Mouse (Mus musculus) heart, adult 9 months (tissue): ENCODE results near the gene Tmem170.

Experiments used
- DNase-seq, 2 experiments: peaks; one replicate each; pipeline ENCODE4 v3.0.0; 2022; ENCODE audit warnings: low spot score in 2 of 2

The Tmem170 gene

DNA sequence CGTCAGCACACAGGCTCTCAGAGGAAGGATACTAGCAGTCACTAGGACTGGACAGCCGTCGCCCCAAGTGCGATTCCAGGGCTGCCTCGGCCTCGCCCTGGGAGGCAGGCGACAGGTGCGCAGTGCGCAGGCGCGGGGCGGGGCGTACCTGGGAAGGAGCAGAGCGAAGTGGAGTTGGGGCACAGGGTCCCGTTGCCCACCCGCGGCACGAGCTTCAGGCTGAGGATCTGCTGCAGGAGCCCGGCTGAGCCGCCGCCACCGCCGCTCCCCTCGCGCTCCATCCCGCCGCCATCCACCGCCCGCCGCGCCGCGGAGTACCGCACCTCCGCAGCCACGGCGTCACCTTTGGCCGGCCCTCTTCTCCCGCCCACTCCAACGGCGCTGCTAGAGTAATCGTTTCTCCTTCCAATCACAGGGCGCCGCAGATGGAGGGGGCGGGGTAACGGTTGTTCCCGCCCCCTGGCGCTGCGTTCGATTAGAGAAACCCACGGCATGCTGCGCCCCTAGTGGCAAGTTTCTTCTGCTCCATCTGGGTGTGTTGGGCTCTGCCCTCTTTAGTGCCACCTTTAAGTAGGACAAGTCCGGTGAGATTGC is at the start of gene Tmem170:
Gene Tmem170, minus strand, starts transcription at position 396 of the 594 bp plus-strand sequence.
- DNase-seq: peak; percentile 95 to 99

DNA sequence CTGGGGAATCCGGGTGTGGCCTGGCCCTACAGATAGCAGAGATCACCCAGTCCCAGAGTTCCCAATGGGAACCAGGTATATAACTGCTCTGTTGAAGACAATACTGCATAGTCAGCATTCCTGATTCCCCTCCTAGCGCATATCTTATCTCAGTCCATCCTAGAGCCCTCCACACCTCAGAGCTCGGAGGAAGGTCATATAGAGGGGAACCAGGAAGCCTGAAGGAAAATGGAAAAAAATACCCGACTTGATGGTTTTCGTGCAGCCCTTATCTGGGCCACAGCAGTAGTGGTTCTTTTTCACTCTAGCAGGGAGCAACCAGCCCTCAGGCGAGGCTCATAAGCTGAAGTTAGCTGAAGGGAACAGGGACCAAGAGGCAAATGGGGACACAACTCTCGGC is 48.4 kb upstream of the Tmem170 start:
- DNase-seq: no peak

DNA sequence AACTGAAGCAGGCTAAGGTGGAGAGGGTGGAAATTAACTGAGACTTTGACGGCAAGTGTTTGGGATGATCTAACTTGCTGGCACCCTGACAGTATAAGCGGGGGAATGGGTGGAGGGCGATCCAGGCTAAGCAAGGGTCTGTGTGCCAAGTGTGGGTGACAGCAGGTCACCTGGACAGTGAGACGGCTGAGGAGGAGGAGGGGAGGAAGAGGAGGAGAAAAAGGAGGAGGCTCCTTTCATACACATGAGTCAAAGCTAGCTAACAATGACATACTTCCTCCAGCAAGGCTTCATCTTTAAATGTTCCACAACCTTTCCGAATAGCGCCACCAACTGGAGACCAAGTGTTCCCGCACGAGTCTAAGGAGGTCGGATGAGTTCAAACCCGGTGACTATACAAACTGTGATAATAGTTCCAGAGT is 46.8 kb upstream of the Tmem170 start:
- peak; percentile 30 to 44 for DNase-seq

DNA sequence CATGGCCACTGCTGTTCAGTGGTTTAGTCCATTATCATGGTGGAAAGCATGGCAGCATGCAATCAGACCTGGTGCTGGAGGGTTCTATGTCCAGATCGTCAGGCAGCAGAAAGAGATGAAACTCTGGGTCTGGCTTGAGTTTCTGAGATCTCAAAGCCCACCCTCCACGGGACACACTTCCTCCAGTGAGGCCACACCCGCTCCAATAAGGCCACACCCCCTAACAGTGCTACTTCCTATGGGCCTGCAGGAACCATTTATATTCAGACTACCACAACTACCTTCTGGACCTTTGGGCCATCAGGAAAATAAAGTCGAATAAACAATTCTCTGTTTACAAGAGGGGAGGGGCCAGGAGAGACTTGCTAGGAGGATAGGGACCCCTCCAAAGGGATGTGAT is 44.4 kb upstream of the Tmem170 start:
- DNase-seq: no peak

DNA sequence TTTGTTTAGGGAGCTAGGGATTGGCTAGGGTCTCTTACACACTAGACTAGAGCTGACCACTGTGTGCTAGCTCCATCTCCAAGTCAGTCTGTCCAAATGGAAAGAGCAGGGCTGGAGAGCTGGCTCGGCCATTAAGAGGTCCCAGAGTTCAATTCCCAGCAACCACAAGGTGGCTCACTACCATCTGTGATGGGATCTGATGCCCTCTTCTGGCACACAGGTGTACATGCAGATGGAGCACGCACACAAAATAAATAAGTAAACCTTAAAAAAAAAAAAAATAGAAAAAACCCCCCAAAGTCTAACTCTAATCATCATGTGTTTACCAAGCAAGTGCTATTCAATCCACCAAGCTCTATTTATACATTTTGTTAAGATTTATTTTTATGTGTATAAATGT is 43.1 kb upstream of the Tmem170 start:
- no peak for DNase-seq

DNA sequence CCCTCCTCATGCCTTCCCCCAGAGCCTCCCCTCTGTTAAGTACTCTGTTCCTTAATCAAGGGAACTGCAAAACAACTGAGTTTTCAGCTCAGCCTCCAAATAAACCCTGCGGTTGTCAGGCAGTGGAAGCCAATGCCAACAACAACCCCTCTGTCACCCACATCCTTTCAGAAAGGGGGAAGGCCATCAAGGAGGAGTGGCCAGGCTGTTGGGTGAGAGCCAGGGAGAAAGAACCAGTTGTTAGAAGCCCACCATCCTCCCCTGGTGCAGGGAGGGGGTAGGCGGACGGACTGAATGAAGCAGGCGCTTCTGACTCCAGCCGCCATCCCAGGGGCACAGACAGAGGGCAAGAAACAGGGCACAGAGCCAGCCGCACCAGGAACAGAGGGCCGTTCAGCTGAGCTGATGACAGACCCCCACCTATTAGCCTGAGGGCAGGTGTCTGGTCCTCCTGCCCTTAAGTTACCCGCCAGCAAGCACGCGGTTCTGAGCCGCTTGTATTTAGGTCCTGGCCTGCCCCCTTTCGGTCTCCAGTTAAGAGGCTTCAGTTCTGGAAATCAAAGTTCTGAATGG is 36.4 kb upstream of the Tmem170 start:
- no peak for DNase-seq

DNA sequence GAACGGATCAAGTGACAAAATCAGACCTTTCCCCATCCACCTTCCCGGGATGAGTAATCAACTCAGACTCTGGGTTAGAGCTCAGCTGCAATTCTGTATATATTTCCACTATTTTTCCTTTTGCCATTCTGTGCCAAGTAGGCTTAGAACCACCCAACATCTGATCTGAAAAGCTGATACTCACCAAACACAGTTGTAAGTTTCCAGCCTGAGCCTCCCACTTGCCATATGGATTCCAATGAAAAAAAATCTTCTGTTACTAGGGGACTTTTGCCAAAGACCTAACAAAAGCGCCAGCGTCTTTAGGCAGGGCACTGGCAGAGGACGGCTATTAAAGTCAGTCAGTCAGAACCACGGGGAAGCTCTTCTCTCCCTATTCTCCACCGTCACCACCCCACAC is 35.0 kb upstream of the Tmem170 start:
- no peak for DNase-seq

DNA sequence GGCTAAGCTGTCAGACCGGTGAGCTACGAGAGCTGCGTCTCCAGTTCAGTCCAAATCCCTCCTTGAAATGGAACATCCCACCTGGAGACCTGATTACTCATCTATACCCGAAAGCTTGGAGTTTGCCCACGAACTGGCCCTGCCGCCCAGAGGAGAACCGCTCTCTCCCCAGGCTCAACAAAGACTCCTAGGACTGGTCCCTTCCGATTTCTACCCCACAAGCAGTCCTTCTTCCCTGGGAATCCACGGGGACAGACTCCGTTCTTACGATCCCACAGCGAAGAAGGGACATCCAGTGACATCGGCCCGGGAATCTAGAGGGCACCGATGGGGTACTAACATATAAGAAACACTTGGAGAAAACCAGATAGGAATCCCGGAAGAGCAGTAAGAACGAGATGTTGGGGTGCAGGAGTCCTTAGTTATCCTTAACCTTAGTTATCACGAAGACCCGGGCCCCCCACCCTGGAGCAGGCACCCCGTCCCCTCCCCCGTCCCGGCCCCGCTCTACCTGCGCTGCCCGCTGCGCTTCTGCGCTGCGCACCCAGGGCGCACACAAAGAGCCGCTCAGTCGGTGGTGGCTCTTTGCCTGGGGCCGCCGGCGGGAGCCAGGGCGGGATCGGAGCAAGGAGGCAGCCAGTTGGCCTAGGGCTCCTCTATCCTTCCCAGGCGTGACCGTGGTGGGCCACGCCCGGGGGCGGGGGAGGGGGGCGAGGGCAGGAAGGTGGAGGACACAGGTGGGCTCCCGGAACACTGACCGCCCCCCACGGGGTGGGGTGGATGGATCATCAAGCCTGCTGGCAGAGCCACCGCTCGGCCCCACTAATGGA is 33.3 kb upstream of the Tmem170 start, which contains the start of gene Chst5:
Gene Chst5, minus strand, starts transcription at position 827 of the 830 bp plus-strand sequence.
- no peak for DNase-seq

DNA sequence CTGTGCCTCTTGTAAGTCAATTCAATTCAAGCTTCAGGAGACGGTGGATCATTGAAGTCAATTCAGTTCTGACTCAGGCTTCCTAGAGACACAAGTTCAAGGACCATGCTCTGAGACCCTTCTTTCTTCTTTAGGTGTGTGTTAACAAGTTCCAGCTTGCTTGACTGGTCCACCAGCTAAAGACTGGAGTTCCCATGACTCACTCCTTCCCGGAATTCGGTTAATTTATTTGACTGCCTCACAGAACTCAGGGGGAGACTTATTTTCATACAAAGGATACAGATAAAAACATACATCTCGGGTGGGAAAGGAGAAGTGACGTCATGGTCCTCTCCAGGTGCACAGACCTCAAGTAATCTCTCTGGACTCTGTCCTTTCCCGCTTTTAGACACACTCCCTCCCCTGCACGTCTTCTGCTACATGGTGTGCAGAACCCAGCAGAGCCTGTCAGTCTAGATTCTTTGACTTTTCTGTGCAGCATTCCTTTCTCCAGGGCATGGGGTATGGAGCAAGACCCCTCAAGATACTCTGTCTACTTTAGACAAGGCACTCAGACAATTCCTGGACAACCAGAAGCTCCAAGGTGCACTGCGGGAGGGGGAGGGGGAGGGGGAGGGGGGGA is 29.1 kb upstream of the Tmem170 start:
- no peak for DNase-seq

DNA sequence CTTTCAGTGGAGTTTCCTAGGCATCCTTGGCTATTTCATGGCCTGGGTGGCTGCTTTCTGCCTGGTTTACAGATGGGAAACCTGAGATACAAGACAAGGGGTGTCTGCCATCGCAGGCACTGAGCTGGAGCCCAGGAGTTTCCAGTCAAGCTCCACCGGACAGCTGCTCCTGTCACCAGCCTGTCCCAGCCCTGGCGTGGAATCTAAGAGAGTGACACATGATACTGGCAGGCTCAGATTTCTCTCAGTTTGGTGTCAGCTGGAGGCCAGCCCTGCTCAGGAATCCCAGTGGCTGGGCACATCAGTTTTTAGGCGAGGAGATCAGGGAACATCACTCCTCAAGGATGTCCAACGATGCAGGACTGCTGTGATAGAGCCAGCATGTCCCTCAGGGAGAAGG is 25.5 kb upstream of the Tmem170 start:
- peak; percentile 20 to 31 for DNase-seq

DNA sequence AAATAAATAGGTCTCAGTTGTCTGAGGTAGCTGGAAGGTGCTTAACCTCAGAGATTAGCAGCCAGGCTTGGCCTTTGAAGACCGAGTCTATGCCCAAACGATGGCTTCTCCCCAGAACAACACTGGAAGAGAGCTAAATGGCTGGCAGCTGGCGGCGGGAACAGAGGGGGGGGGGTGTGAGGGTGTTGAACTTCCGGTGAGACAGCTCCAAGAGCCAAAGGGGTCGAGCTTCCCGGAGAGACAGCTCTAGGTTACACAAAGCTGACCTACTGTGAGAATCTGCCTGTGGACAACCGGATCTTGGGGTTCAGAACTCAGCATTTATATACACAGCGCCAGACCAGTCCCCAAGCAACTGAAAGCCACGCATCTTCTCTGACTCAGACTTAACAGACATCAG is 22.0 kb upstream of the Tmem170 start:
- no peak for DNase-seq

DNA sequence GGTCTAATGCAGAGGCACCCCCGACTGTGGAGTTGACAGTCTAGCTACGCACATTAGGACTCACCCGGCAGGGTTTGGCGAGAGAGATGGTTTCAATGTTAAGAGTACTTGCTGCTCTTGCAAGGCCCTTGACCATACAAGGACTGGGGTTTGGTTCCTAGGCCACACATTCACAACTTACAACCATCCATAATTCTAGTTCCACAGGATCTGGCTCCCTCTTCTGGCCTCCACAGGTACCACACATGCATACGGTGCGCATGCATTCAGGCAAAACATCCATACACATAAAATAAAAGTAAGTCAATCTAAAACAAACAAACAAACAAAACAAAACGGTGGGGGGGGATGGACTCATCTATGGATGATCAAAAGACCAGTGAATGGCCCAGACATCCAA is 18.4 kb upstream of the Tmem170 start:
- DNase-seq: no peak

DNA sequence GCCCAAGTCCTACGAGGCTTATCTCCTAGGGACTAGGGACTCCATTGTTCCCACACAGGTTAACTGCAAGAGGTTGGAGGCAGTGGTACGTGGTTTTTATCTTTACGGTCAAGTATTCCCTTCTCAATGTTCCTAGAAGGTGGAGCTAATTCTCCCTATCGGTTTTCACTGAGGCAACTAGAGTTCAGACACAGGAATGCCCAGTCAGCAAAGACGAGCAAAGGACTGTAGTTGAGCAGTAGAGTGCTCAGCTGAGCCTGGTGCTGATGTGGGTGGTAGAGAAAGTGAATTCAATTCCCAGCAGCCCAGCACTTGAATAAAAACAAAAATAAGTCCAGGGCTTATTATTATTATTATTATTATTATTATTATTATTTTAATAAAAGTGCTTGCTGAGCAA is 16.1 kb upstream of the Tmem170 start:
- no peak for DNase-seq

DNA sequence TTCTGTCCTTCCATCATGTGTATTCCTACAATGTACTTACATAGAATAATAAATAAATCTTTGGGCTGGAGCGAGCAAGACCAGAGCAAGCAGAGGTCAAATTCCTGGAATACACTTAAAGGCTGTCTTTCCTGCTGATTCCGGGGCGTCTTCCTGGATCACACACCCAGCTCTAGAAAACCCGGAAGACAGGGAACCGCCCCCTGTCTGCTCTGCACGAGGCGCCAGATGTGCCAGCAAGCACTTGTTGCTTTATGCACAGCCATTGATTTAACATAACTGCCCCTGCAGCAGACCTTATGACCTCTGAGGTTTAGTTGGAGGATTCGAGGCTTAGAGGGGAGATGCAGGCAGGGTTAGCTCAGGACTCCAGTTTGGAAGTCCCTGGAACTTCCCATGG is 15.4 kb upstream of the Tmem170 start:
- no peak for DNase-seq

DNA sequence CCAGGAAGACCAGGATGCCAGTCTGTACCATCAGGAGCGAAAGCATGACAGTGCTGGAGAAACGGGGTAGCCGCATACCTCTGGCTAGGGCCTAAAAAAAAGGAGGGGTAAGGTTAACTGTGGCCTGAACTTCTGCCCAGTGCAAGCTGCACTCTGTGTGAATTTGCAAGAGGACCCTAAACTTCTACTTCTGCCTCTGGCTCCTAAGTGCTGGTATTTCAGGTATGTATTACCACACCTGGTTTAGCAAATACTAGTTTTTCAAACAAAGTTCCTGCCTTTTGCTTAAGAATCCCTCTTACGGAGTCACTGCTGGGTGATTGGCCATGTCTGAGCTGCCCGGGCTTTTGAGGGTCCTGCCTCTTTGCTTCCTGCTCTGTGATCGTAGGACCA is 14.4 kb upstream of the Tmem170 start:
- no peak for DNase-seq

DNA sequence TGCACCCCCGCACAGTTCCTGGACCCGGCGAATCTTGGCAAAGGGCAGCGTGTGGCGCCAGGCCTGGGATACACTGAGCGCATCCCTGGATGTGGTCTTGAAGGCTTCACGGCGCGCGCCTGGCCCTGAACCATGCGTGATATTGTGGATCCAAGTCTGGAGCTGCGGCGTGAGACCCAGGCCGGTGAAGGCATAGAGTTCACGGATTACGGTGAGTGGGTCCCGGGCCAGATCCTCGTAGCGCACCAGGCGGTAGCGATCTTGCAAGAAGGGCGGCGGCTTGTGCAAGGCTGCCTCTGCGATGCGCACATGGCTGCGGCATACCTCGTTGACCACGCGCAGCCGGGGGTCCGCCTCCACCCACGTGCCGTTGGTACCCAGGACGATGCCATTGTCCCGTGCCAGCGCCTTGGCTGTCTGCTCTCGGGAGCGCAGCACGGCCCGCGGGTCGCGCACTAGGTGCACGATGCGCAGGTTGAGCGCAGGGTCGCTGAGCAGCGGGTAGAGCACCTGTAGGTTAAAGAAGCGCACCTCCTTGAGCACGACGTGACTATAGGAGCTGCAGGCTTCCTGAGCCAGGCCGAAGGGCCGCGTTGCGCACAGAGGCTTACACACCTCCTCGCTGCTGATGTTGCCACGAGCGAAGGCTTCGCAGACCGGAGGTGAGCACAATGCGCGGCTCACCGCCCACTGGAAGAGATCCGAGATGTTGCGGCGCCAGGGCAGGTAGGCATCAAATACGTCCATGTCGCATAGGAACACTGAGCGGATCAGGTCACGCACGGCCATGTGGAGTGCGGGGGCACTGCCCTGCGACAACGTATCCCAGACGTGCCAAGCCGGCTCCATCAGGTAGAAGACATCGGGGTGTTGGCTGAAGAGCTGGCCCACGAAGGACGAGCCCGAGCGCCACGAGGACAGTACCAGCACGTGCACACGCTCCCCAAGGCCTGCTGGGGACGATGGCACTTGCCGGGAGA is 13.7 kb upstream of the Tmem170 start:
- no peak for DNase-seq

DNA sequence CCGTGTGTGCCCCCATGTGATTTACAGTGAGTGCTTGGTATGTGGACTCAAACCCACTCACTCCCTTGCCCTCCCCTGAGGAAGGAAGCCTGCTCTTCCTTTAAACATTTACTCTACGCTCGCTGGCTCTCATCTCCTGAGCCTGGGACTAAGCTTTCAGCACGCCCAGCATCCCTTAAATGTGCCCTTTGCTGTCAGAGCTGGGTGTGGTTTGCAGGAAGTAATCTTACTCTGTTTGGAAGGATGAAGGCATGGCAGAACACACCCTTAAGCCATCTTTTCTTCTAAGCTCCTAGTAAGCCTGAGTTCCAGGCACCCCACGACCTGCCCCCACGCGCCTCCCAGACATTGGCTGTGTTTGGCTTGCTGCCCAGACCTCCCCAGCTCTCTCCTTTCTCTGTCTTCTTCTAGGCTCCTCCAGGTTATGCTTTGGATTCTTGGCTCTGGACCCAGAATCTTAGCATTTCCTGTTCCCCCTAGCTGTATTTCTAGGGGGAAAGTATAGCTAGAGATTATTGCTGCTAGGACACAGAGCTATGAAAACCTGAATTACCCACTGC is 11.6 kb upstream of the Tmem170 start:
- no peak for DNase-seq

DNA sequence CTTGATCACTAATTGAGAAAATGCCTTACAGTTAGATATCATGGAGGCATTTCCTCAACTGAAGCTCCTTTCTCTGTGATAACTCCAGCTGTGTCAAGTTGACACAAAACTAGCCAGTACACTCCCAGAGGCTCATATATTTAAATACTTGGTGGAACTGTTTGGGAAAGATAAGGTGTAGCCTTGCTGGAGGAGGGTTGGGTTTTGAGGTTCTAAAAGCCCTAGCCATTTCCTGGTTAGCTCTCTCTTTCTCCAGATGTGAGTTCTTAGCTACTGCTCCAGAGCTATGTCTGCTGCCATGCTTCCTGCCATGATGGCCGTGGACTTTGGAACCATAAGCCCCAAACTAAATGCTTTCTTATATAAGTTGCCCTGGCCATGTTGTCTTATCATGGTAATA is 10.9 kb upstream of the Tmem170 start:
- no peak for DNase-seq

DNA sequence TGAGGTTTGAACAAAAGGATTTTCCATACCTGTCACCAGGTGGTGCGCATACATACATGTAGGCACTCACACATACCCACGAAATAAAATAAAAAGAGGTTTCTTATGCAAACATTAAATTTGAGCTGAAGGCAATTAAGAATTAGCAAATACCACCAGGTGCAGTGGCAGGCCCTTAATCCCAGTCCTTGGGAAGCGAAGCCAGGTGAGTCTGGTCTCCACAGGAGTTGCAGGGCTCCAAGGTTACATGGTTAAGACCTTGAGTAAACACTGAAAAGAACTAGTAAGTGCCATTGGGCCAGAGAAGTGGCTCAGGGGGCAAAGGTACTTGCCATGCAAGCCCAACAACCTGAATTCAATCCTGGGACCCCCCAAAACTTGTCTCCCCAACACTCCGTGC is 7.1 kb upstream of the Tmem170 start:
- DNase-seq: no peak

DNA sequence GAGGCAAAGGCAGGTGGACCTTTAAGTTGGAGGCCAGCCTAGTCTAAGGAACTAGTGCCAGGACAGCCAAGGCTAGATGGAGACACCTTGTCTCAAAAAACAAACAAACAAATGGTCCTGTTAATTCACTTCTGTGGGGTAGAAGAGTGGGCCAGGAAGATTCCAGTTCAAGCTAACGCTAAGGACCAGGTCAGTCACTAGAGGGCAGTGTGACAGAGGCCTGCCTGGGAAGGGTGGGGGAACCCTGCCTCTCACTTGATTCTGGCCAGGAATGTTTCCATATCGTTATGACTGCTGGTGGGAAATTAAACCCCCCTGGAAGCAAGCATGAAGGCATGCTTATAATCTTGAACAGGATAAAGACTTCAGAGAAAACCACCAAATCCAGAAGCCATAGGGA is 5.0 kb upstream of the Tmem170 start:
- peak in 1 of 2 experiments; percentile 14 for DNase-seq

DNA sequence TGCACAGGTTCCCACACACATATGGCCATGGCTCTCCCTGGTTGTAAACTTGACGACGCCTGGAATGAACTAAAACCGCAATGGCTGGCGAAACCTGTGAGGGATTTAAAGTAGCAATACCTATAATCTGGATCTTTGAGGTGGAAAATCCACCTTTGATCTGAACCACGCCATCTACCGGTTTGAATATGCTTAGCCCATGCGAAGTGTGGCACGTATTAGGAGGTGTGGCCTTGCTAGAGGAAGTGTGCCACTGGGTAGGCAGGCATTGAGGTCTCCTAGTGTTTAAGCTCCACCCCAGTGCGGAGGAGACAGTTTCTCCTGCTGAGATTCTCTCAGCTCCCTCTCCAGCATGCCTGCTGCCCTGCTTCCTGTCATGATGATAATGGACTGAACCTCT is 1.2 kb upstream of the Tmem170 start:
- DNase-seq: no peak
